Mouse (Mus musculus): ENCODE data around the gene Zfp91. TPM values are rescaled to one million over a fixed set of nuclear protein-coding genes. Genes with fewer than 3 reads are reported as not detected.
A peak's percentile ranks its signal among the peaks of the same experiment; 100 is the strongest.

The Zfp91 gene
- 28.9 TPM for polyA plus RNA-seq (2012; fragmentation: generic; extraction: Trizol)

- Histone ChIP-seq H3K36me3 (ENCODE audit: control insufficient read depth, insufficient read depth) (no peaks in the 10 kb centered on the region), H3ac (ENCODE audit: control insufficient read depth, insufficient read length) (peak within 1 kb of the TSS; percentile 84), H3K4me3 (peak within 1 kb of the TSS; percentile 63), H3K4me2 (ENCODE audit: low read depth) (peak within 1 kb of the TSS; percentile 98), H3K79me2 (ENCODE audit: control insufficient read depth, insufficient read depth) (peaks cover 38% of the 10 kb centered on the region), H3K27me3 (ENCODE audit: control insufficient read depth, insufficient read depth, insufficient read length) (no peaks in the 10 kb centered on the region)
- TF ChIP-seq CEBPB (IDR thresholded peaks at IDR 0.05; ENCODE audit: insufficient read depth, poor library complexity, severe bottlenecking) (no peak), MYOG (IDR thresholded peaks at IDR 0.05; ENCODE audit: control insufficient read depth in 1 of 3, insufficient read depth in 1 of 3, insufficient read length in 2 of 3, low read depth in 2 of 3) (no peak), POLR2A (IDR thresholded peaks at IDR 0.05; ENCODE audit: insufficient read length, low read depth) (no peak), SRF (IDR thresholded peaks at IDR 0.05; ENCODE audit: control insufficient read depth, insufficient read length, low read depth) (no peak), E2F4 (IDR thresholded peaks at IDR 0.05; ENCODE audit: insufficient read depth) (peak; percentile 66), POLR2AphosphoS2 (IDR thresholded peaks at IDR 0.05; ENCODE audit: insufficient read length, low read depth) (peak; percentile 3)
Observed at GRCm38 (mm10) chr19:12795511-12796327, at the start of gene Zfp91, which contains the start of gene Lpxn. Gene Zfp91, minus strand, starts transcription at chr19:12796126. Gene Lpxn, plus strand, starts transcription at chr19:12796193.

- Histone ChIP-seq H3K4me2 (ENCODE audit: low read depth) (no peak overlapping the region), H3ac (ENCODE audit: control insufficient read depth, insufficient read length) (no peak overlapping the region), H3K4me3 (no peak overlapping the region), H3K27me3 (ENCODE audit: control insufficient read depth, insufficient read depth, insufficient read length) (no peaks in the 10 kb centered on the region), H3K79me2 (ENCODE audit: control insufficient read depth, insufficient read depth) (no peaks in the 10 kb centered on the region), H3K36me3 (ENCODE audit: control insufficient read depth, insufficient read depth) (no peaks in the 10 kb centered on the region)
- TF ChIP-seq E2F4 (IDR thresholded peaks at IDR 0.05; ENCODE audit: insufficient read depth) (no peak), USF1 (IDR thresholded peaks at IDR 0.05; ENCODE audit: low read depth) (no peak), MYOG (IDR thresholded peaks at IDR 0.05; ENCODE audit: control insufficient read depth in 1 of 3, insufficient read depth in 1 of 3, insufficient read length in 2 of 3, low read depth in 2 of 3) (no peak), POLR2A (IDR thresholded peaks at IDR 0.05; ENCODE audit: insufficient read length, low read depth) (no peak)
Observed at GRCm38 (mm10) chr19:12838507-12838906, 42.6 kb upstream of the Zfp91 start.

GRCm38 (mm10) chr19:12833625-12834024 is 37.7 kb upstream of the Zfp91 start:
- Histone ChIP-seq H3K36me3 (ENCODE audit: control insufficient read depth, insufficient read depth) (no peaks in the 10 kb centered on the region), H3ac (ENCODE audit: control insufficient read depth, insufficient read length) (no peak overlapping the region), H3K79me2 (ENCODE audit: control insufficient read depth, insufficient read depth) (no peaks in the 10 kb centered on the region), H3K4me2 (ENCODE audit: low read depth) (peak overlapping the region; percentile 59), H3K4me3 (no peak overlapping the region), H3K27me3 (ENCODE audit: control insufficient read depth, insufficient read depth, insufficient read length) (no peaks in the 10 kb centered on the region)
- no peak for TF ChIP-seq CEBPB (IDR thresholded peaks at IDR 0.05; ENCODE audit: insufficient read depth, poor library complexity, severe bottlenecking)
- TF ChIP-seq USF1 (IDR thresholded peaks at IDR 0.05; ENCODE audit: low read depth), result peak; percentile 42
- peak in 1 of 3 experiments; percentile 46 for TF ChIP-seq MYOD1 (IDR thresholded peaks at IDR 0.05; ENCODE audit: control insufficient read depth in 1 of 3, insufficient read length in 2 of 3, low read depth in 2 of 3)
- no peak for TF ChIP-seq TCF3 (IDR thresholded peaks at IDR 0.05; ENCODE audit: insufficient read length, low read depth)

- Histone ChIP-seq H3K4me3 (no peak overlapping the region), H3ac (ENCODE audit: control insufficient read depth, insufficient read length) (no peak overlapping the region), H3K4me2 (ENCODE audit: low read depth) (no peak overlapping the region), H3K79me2 (ENCODE audit: control insufficient read depth, insufficient read depth) (no peaks in the 10 kb centered on the region), H3K36me3 (ENCODE audit: control insufficient read depth, insufficient read depth) (no peaks in the 10 kb centered on the region), H3K27me3 (ENCODE audit: control insufficient read depth, insufficient read depth, insufficient read length) (no peaks in the 10 kb centered on the region)
- TF ChIP-seq USF1 (IDR thresholded peaks at IDR 0.05; ENCODE audit: low read depth), result no peak
- TF ChIP-seq MAX (IDR thresholded peaks at IDR 0.05; ENCODE audit: low read depth), result no peak
- no peak for TF ChIP-seq TCF12 (IDR thresholded peaks at IDR 0.05; ENCODE audit: insufficient read depth, poor library complexity, severe bottlenecking)
Observed at GRCm38 (mm10) chr19:12831559-12831958, 35.6 kb upstream of the Zfp91 start.

GRCm38 (mm10) chr19:12830823-12831430 is 35.0 kb upstream of the Zfp91 start:
- no peak overlapping the region for H3K4me3 ChIP-seq
- H3ac ChIP-seq (ENCODE audit: control insufficient read depth, insufficient read length), result no peak overlapping the region
- TF ChIP-seq E2F4 (IDR thresholded peaks at IDR 0.05; ENCODE audit: insufficient read depth) (no peak), TCF12 (IDR thresholded peaks at IDR 0.05; ENCODE audit: insufficient read depth, poor library complexity, severe bottlenecking) (no peak), TCF3 (IDR thresholded peaks at IDR 0.05; ENCODE audit: insufficient read length, low read depth) (no peak), MAX (IDR thresholded peaks at IDR 0.05; ENCODE audit: low read depth) (no peak), SRF (IDR thresholded peaks at IDR 0.05; ENCODE audit: control insufficient read depth, insufficient read length, low read depth) (no peak), CEBPB (IDR thresholded peaks at IDR 0.05; ENCODE audit: insufficient read depth, poor library complexity, severe bottlenecking) (no peak), MYOD1 (IDR thresholded peaks at IDR 0.05; ENCODE audit: control insufficient read depth in 1 of 3, insufficient read length in 2 of 3, low read depth in 2 of 3) (no peak), REST (IDR thresholded peaks at IDR 0.05; ENCODE audit: insufficient read depth, insufficient read length) (no peak), USF1 (IDR thresholded peaks at IDR 0.05; ENCODE audit: low read depth) (no peak), POLR2A (IDR thresholded peaks at IDR 0.05; ENCODE audit: insufficient read length, low read depth) (no peak), MYOG (IDR thresholded peaks at IDR 0.05; ENCODE audit: control insufficient read depth in 1 of 3, insufficient read depth in 1 of 3, insufficient read length in 2 of 3, low read depth in 2 of 3) (no peak), POLR2AphosphoS2 (IDR thresholded peaks at IDR 0.05; ENCODE audit: insufficient read length, low read depth) (no peak)
- no peaks in the 10 kb centered on the region for H3K27me3 ChIP-seq (ENCODE audit: control insufficient read depth, insufficient read depth, insufficient read length)
- H3K79me2 ChIP-seq (ENCODE audit: control insufficient read depth, insufficient read depth), result no peaks in the 10 kb centered on the region
- H3K36me3 ChIP-seq (ENCODE audit: control insufficient read depth, insufficient read depth), result no peaks in the 10 kb centered on the region
- H3K4me2 ChIP-seq (ENCODE audit: low read depth), result no peak overlapping the region
